Mouse (Mus musculus) brain, embryonic 14.5 days (tissue): ENCODE data around the gene Fbxo8.

Source experiments
- CTCF ChIP-seq: fragments of 200-500 bp; IDR thresholded peaks from 2 replicates; pipeline ENCODE4 v1.5.1; 2012; ENCODE audit warnings: inconsistent platforms, mild to moderate bottlenecking, moderate library complexity, borderline replicate concordance; ENCODE audit not compliant: insufficient read depth, insufficient read length; ENCODE audit errors: extremely low read depth
- POLR2A ChIP-seq: fragments of 200-500 bp; IDR thresholded peaks from 2 replicates; pipeline ENCODE4 v1.6.1; 2012; ENCODE audit warnings: mild to moderate bottlenecking, inconsistent platforms, borderline replicate concordance; ENCODE audit not compliant: poor library complexity, insufficient read depth, insufficient read length, severe bottlenecking; ENCODE audit errors: extremely low read depth

GRCm38 (mm10) chr8:56629160-56629559, 78.3 kb downstream of the Fbxo8 start:
- TF ChIP-seq CTCF (no peak), POLR2A (no peak)
